Mouse (Mus musculus): ENCODE data around the gene Rpgrip1.

GRCm38 (mm10) chr14:52100170-52100960 lies 10.1 kb upstream of the Rpgrip1 start:
- TF ChIP-seq CTCF (IDR thresholded peaks at IDR 0.05; ENCODE audit: borderline replicate concordance, insufficient read depth, low read length), result no peak
- TF ChIP-seq POLR2A (IDR thresholded peaks at IDR 0.05; ENCODE audit: low read depth, low read length), result no peak

All from embryonic fibroblast, embryonic 13.5 days (primary cell).